Mouse (Mus musculus) CH12.LX (cell line): Measurements from ENCODE around the gene Sprr2h.

Experiments used
- CHD1 ChIP-seq: IDR thresholded peaks from 2 replicates; pipeline ENCODE4 v1.6.1; 2012; ENCODE audit warnings: low read depth, low read length, improper control_type of control experiment, inconsistent platforms
- CTCF ChIP-seq, 2 experiments: IDR thresholded peaks in 1 of 2; conservative IDR thresholded peaks in 1 of 2; 2 replicates each; pipeline ENCODE4 v1.5.1; 2011 to 2012; ENCODE audit warnings: low read depth in 2 of 2, low read length in 2 of 2, improper control_type of control experiment in 1 of 2, inconsistent platforms in 1 of 2, mild to moderate bottlenecking in 1 of 2, moderate library complexity in 1 of 2
- EP300 ChIP-seq: IDR thresholded peaks from 2 replicates; pipeline ENCODE4 v1.6.1; 2011; ENCODE audit warnings: low read length, improper control_type of control experiment
- MAFK ChIP-seq: IDR thresholded peaks from 2 replicates; pipeline ENCODE4 v1.6.1; 2011; ENCODE audit warnings: low read length, improper control_type of control experiment; ENCODE audit not compliant: insufficient replicate concordance
- NELFE ChIP-seq: IDR thresholded peaks from 2 replicates; pipeline ENCODE4 v1.6.1; 2011; ENCODE audit warnings: low read depth, low read length, improper control_type of control experiment
- POLR2A ChIP-seq: IDR thresholded peaks from 2 replicates; pipeline ENCODE4 v1.6.1; 2011; ENCODE audit warnings: low read depth, mild to moderate bottlenecking, improper control_type of control experiment, low read length
- RCOR1 ChIP-seq: conservative IDR thresholded peaks from 2 replicates; pipeline ENCODE4 v1.6.1; 2012; ENCODE audit warnings: low read depth, mild to moderate bottlenecking, inconsistent platforms, low read length, improper control_type of control experiment
- SMC3 ChIP-seq: IDR thresholded peaks from 2 replicates; pipeline ENCODE4 v1.6.1; 2011; ENCODE audit warnings: low read depth, low read length, improper control_type of control experiment
- UBTF ChIP-seq: IDR thresholded peaks from 2 replicates; pipeline ENCODE4 v1.6.1; 2012; ENCODE audit warnings: low read depth, mild to moderate bottlenecking, inconsistent platforms, low read length, improper control_type of control experiment, moderate library complexity
- USF2 ChIP-seq: conservative IDR thresholded peaks from 2 replicates; pipeline ENCODE4 v1.6.1; 2011; ENCODE audit warnings: low read depth, low read length, improper control_type of control experiment
- ZKSCAN1 ChIP-seq: IDR thresholded peaks from 2 replicates; pipeline ENCODE4 v1.6.1; 2012; ENCODE audit warnings: low read depth, inconsistent platforms, low read length, improper control_type of control experiment, borderline replicate concordance
- ZNF384 ChIP-seq: IDR thresholded peaks from 2 replicates; pipeline ENCODE4 v1.6.1; 2012; ENCODE audit warnings: low read depth, low read length, improper control_type of control experiment, inconsistent platforms

- TF ChIP-seq UBTF = no peak
- TF ChIP-seq CTCF (conservative IDR thresholded peaks at IDR 0.05 in 1 of 2, IDR thresholded peaks at IDR 0.05 in 1 of 2; ENCODE audit: low read depth in 2 of 2, low read length in 2 of 2) = no peak
- TF ChIP-seq MAFK = no peak
- TF ChIP-seq POLR2A = no peak
- TF ChIP-seq NELFE = no peak
- TF ChIP-seq SMC3 = no peak
- TF ChIP-seq USF2 = no peak
- no peak for TF ChIP-seq RCOR1
- TF ChIP-seq ZNF384 = no peak
- no peak for TF ChIP-seq CHD1
- no peak for TF ChIP-seq ZKSCAN1
- TF ChIP-seq EP300 = no peak
Observed at GRCm38 (mm10) chr3:92361619-92362018, 23.9 kb upstream of the Sprr2h start.
